Mouse (Mus musculus): ENCODE measurements at regions not wholly inside any gene's neighbourhood (a gene's known extent, or its start where the extent isn't known, plus 50 kb on each side); places are given as distances from the start of the nearest gene placed in this dataset.

GRCm38 (mm10) chr2:178785843-178786242, 355.5 kb downstream of the Cdh26 start:
- intact Hi-C loops (cut with DNase I) = no loop called here

GRCm38 (mm10) chr2:178795841-178796240, 365.5 kb downstream of the Cdh26 start:
- intact Hi-C loops (cut with DNase I) = no loop called here

- intact Hi-C loops (cut with DNase I) = no loop called here
Measured at GRCm38 (mm10) chr2:178801464-178801863, 371.1 kb downstream of the Cdh26 start.

- intact Hi-C loops (cut with DNase I) = no loop called here
Measured at GRCm38 (mm10) chr2:178805283-178805682, 375.0 kb downstream of the Cdh26 start.

GRCm38 (mm10) chr2:178821552-178821951, 391.2 kb downstream of the Cdh26 start:
- intact Hi-C loops (cut with DNase I) = no loop called here

GRCm38 (mm10) chr2:178830313-178830712, 400.0 kb downstream of the Cdh26 start:
- intact Hi-C loops (cut with DNase I) = no loop called here

GRCm38 (mm10) chr2:178834986-178835385, 404.7 kb downstream of the Cdh26 start:
- intact Hi-C loops (cut with DNase I) = no loop called here

- intact Hi-C loops (cut with DNase I) = no loop called here
Measured at GRCm38 (mm10) chr2:178838571-178838970, 408.2 kb downstream of the Cdh26 start.

GRCm38 (mm10) chr2:178840975-178841374, 410.6 kb downstream of the Cdh26 start:
- intact Hi-C loops (cut with DNase I) = no loop called here

- intact Hi-C loops (cut with DNase I) = no loop called here
Measured at GRCm38 (mm10) chr2:178842595-178842994, 412.3 kb downstream of the Cdh26 start.

GRCm38 (mm10) chr2:178843458-178843857, 413.1 kb downstream of the Cdh26 start:
- intact Hi-C loops (cut with DNase I) = no loop called here

- intact Hi-C loops (cut with DNase I) = no loop called here
Measured at GRCm38 (mm10) chr2:178844561-178844960, 414.2 kb downstream of the Cdh26 start.

- intact Hi-C loops (cut with DNase I) = no loop called here
Measured at GRCm38 (mm10) chr2:178850320-178850719, 420.0 kb downstream of the Cdh26 start.

GRCm38 (mm10) chr2:178850769-178851168, 420.4 kb downstream of the Cdh26 start:
- intact Hi-C loops (cut with DNase I) = no loop called here

- intact Hi-C loops (cut with DNase I) = no loop called here
Measured at GRCm38 (mm10) chr2:178854012-178854411, 423.7 kb downstream of the Cdh26 start.

- intact Hi-C loops (cut with DNase I) = no loop called here
Measured at GRCm38 (mm10) chr2:178854760-178855159, 424.4 kb downstream of the Cdh26 start.

- intact Hi-C loops (cut with DNase I) = no loop called here
Measured at GRCm38 (mm10) chr2:178862620-178863019, 432.3 kb downstream of the Cdh26 start.

- intact Hi-C loops (cut with DNase I) = no loop called here
Measured at GRCm38 (mm10) chr2:178867086-178867485, 436.8 kb downstream of the Cdh26 start.

- intact Hi-C loops (cut with DNase I) = no loop called here
Measured at GRCm38 (mm10) chr2:178869160-178869559, 438.8 kb downstream of the Cdh26 start.

GRCm38 (mm10) chr2:178878436-178878835, 448.1 kb downstream of the Cdh26 start:
- intact Hi-C loops (cut with DNase I) = no loop called here

GRCm38 (mm10) chr2:178885686-178886085, 455.4 kb downstream of the Cdh26 start:
- intact Hi-C loops (cut with DNase I) = loop anchor here (5.0 kb wide), 2 partner anchors 128 to 258 kb away; no protein-coding TSS in a partner anchor

- intact Hi-C loops (cut with DNase I) = loop anchor here (5.0 kb wide), 2 partner anchors 131 to 261 kb away; no protein-coding TSS in a partner anchor
Measured at GRCm38 (mm10) chr2:178888704-178889103, 458.4 kb downstream of the Cdh26 start.

GRCm38 (mm10) chr2:178902397-178902796, 472.1 kb downstream of the Cdh26 start:
- intact Hi-C loops (cut with DNase I) = no loop called here

GRCm38 (mm10) chr2:178909325-178909724, 479.0 kb downstream of the Cdh26 start:
- intact Hi-C loops (cut with DNase I) = no loop called here

Measured in adrenal gland (tissue).